Mouse (Mus musculus) C2C12 (cell line): ENCODE measurements around the gene Sept12. TPM values are rescaled to one million over a fixed set of nuclear protein-coding genes. Genes with fewer than 3 reads are reported as not detected.

Source experiments
- H3K27me3 ChIP-seq: one replicate; pipeline ENCODE4 v1.6.1; 2011; ENCODE audit not compliant: control insufficient read depth, insufficient read depth, insufficient read length
- H3K36me3 ChIP-seq: one replicate; pipeline ENCODE4 v1.6.1; 2011; ENCODE audit not compliant: control insufficient read depth, insufficient read depth
- H3K4me3 ChIP-seq: one replicate; pipeline ENCODE4 v1.5.1; 2011; ENCODE audit warnings: mild to moderate bottlenecking, control low read depth; ENCODE audit not compliant: poor library complexity, insufficient read depth, severe bottlenecking
- H3K79me2 ChIP-seq: one replicate; pipeline ENCODE4 v1.6.1; 2011; ENCODE audit not compliant: control insufficient read depth, insufficient read depth
- H3K79me3 ChIP-seq: one replicate; pipeline ENCODE4 v1.6.1; 2011; ENCODE audit warnings: low read depth, control low read depth
- H3ac ChIP-seq: one replicate; pipeline ENCODE3; 2011; ENCODE audit warnings: low read depth; ENCODE audit not compliant: control insufficient read depth, insufficient read length
- CEBPB ChIP-seq: IDR thresholded peaks from one replicate; pipeline ENCODE4 v1.6.1; 2011; ENCODE audit warnings: low read depth, mild to moderate bottlenecking, control low read depth, moderate library complexity
- CTCF ChIP-seq: IDR thresholded peaks from one replicate; pipeline ENCODE4 v1.5.1; 2011; ENCODE audit not compliant: control insufficient read depth, insufficient read depth, insufficient read length
- FOSL1 ChIP-seq: IDR thresholded peaks from one replicate; pipeline ENCODE4 v1.8.0; 2011; ENCODE audit warnings: mild to moderate bottlenecking, low read length; ENCODE audit not compliant: poor library complexity, insufficient read depth, severe bottlenecking
- MAX ChIP-seq: IDR thresholded peaks from one replicate; pipeline ENCODE4 v1.6.1; 2011; ENCODE audit warnings: mild to moderate bottlenecking, control low read depth
- MYOD1 ChIP-seq: IDR thresholded peaks from one replicate; pipeline ENCODE4 v1.6.1; 2011; ENCODE audit warnings: low read depth; ENCODE audit not compliant: control insufficient read depth, insufficient read length
- MYOG ChIP-seq: IDR thresholded peaks from one replicate; pipeline ENCODE4 v1.6.1; 2011; ENCODE audit not compliant: control insufficient read depth, insufficient read length; ENCODE audit errors: extremely low read depth
- USF1 ChIP-seq: IDR thresholded peaks from one replicate; pipeline ENCODE4 v1.6.1; 2011; ENCODE audit warnings: low read depth, mild to moderate bottlenecking, control low read depth, moderate library complexity
- polyA plus RNA-seq: library from polyadenylated mRNA; unstranded; fragments of >200 nt; fragmentation: generic; extraction: Trizol; gene quantifications from one replicate; pipeline ENCODE4 v1.2.1, GENCODE M21; 2012; ENCODE audit warnings: missing spikeins

The Sept12 gene
- polyA plus RNA-seq, 1 experiment = not detected

GRCm38 (mm10) chr16:4969055-4969843, 28.4 kb downstream of the Sept12 start:
- Histone ChIP-seq H3K36me3 (no peaks in the 10 kb centered on the region), H3K4me3 (no peak overlapping the region), H3K27me3 (peaks cover 16% of the 10 kb centered on the region), H3K79me2 (no peaks in the 10 kb centered on the region), H3K79me3 (no peaks in the 10 kb centered on the region), H3ac (no peak overlapping the region)
- TF ChIP-seq FOSL1 (no peak), MAX (no peak), CTCF (no peak), USF1 (no peak), MYOD1 (no peak), MYOG (no peak), CEBPB (no peak)

- Histone ChIP-seq H3K4me3 (no peak overlapping the region), H3K27me3 (peaks cover 15% of the 10 kb centered on the region)
- TF ChIP-seq CEBPB (no peak), FOSL1 (no peak), USF1 (no peak), MYOD1 (no peak)
These were observed 29.2 kb downstream of the Sept12 start for GRCm38 (mm10) chr16:4968426-4968825.

GRCm38 (mm10) chr16:4965392-4966129, 32.1 kb downstream of the Sept12 start:
- Histone ChIP-seq H3K79me3 (peaks cover 25% of the 10 kb centered on the region), H3ac (no peak overlapping the region), H3K79me2 (peaks cover 34% of the 10 kb centered on the region), H3K36me3 (no peaks in the 10 kb centered on the region), H3K27me3 (peaks cover 10% of the 10 kb centered on the region), H3K4me3 (no peak overlapping the region)
- no peak for TF ChIP-seq MAX
- no peak for TF ChIP-seq CTCF
- no peak for TF ChIP-seq MYOG
- no peak for TF ChIP-seq FOSL1
- TF ChIP-seq USF1 = no peak
- TF ChIP-seq MYOD1 = no peak
- TF ChIP-seq CEBPB = no peak

More at GRCm38 (mm10) chr16:4968426-4968825, 29.2 kb downstream of the Sept12 start:
- peaks cover 6% of the 10 kb centered on the region for H3K79me2 ChIP-seq
- H3K79me3 ChIP-seq = peaks cover 3% of the 10 kb centered on the region
- H3K36me3 ChIP-seq = no peaks in the 10 kb centered on the region
- H3ac ChIP-seq = no peak overlapping the region

- H3K36me3 ChIP-seq = no peaks in the 10 kb centered on the region
- H3K79me2 ChIP-seq = peaks cover 41% of the 10 kb centered on the region
- peaks cover 10% of the 10 kb centered on the region for H3K27me3 ChIP-seq
- peaks cover 26% of the 10 kb centered on the region for H3K79me3 ChIP-seq
- no peak for TF ChIP-seq USF1
- H3K4me3 ChIP-seq = peak overlapping the region; percentile 78
- peak overlapping the region; percentile 71 for H3ac ChIP-seq
These were observed 32.8 kb downstream of the Sept12 start for GRCm38 (mm10) chr16:4964731-4965391.

- Histone ChIP-seq H3K79me3 (peaks cover 26% of the 10 kb centered on the region), H3K27me3 (peaks cover 3% of the 10 kb centered on the region), H3ac (peak within 1 kb of the TSS; percentile 74), H3K4me3 (peak within 1 kb of the TSS; percentile 78), H3K79me2 (peaks cover 50% of the 10 kb centered on the region), H3K36me3 (no peaks in the 10 kb centered on the region)
- TF ChIP-seq USF1 = peak; percentile 11
- TF ChIP-seq CEBPB = no peak
- no peak for TF ChIP-seq CTCF
- peak; percentile 27 for TF ChIP-seq MAX
- TF ChIP-seq FOSL1 = no peak
These were observed 33.6 kb downstream of the Sept12 start, which contains the start of gene Anks3 for GRCm38 (mm10) chr16:4963797-4964709. Anks3 (minus strand) TSS chr16:4964205.
